Mouse (Mus musculus): ENCODE data around the gene Gm10570. TPM values are rescaled to one million over a fixed set of nuclear protein-coding genes. Genes with fewer than 3 reads are reported as not detected.

Gm10570 gene
- total RNA-seq (2012; rRNA removed) (not detected in 2 replicates), total RNA-seq (2014; rRNA removed) (not detected in 2 replicates), polyA plus RNA-seq (2012; ENCODE audit: insufficient read length, low read depth) (not detected in 2 replicates)

GRCm38 (mm10) chr4:130308231-130309081 lies at the start of gene Gm10570, which contains the start of gene Fabp3:
Gene Gm10570 (minus strand): TSS chr4:130308674.
Gene Fabp3 (plus strand): TSS chr4:130308595.
- dilution Hi-C loops (cut with MboI; ENCODE audit: extremely low pct_ligation_motif_present, extremely low pct_unique_long_range_greater_than_20kb, low sequenced_read_pairs) = no loop called here
- no peak for DNase-seq (ENCODE audit: extremely low read depth)
- H3K27ac ChIP-seq (ENCODE audit: insufficient read depth, low read depth) = no peak within 1 kb of the TSS
- H3K27me3 ChIP-seq (replicated peaks) = peaks cover 7% of the 10 kb centered on the region
- H3K9me3 ChIP-seq (replicated peaks; ENCODE audit: low read length) = no peaks in the 10 kb centered on the region
- H3K4me2 ChIP-seq (ENCODE audit: insufficient read depth, low read depth, poor library complexity, severe bottlenecking) = no peak within 1 kb of the TSS
- in situ Hi-C loops (cut with MboI; ENCODE audit: low pct_ligation_motif_present, low pct_unique_long_range_greater_than_20kb, low sequenced_read_pairs) = no loop called here
- H3K79me2 ChIP-seq (replicated peaks; ENCODE audit: control insufficient read depth, extremely low read depth, insufficient read depth, poor library complexity, severe bottlenecking) = no peaks in the 10 kb centered on the region
- peaks cover 0 to 15% of the 10 kb centered on the region in 2 experiments; a peak in 2 of 4 replicates for H3K4me1 ChIP-seq (ENCODE audit: control insufficient read depth in 1 of 2, insufficient read depth in 2 of 2)
- H3K36me3 ChIP-seq (replicated peaks in 1 of 2; ENCODE audit: control insufficient read depth in 1 of 2, insufficient read depth in 1 of 2, low read length in 1 of 2) = peaks cover 0 to 15% of the 10 kb centered on the region in 2 experiments
- TF ChIP-seq GABPA (IDR thresholded peaks at IDR 0.05; ENCODE audit: insufficient replicate concordance, low read depth, low read length) = no peak
- TF ChIP-seq USF1 (IDR thresholded peaks at IDR 0.05; ENCODE audit: low read depth, low read length) = no peak
- no peak for TF ChIP-seq ZC3H11A (IDR thresholded peaks at IDR 0.05; ENCODE audit: low read depth, low read length)
- no peak for TF ChIP-seq ZKSCAN1 (IDR thresholded peaks at IDR 0.05; ENCODE audit: borderline replicate concordance, low read depth, low read length)
- TF ChIP-seq TCF12 (IDR thresholded peaks at IDR 0.05; ENCODE audit: low read depth, low read length) = no peak
- no peak for TF ChIP-seq MYC (IDR thresholded peaks at IDR 0.05; ENCODE audit: low read depth, low read length)
- TF ChIP-seq MXI1 (IDR thresholded peaks at IDR 0.05; ENCODE audit: low read depth, low read length) = no peak
- TF ChIP-seq MAX (IDR thresholded peaks at IDR 0.05; ENCODE audit: low read length) = no peak
- no peak for TF ChIP-seq NELFE (IDR thresholded peaks at IDR 0.05; ENCODE audit: low read depth, low read length)
- no peak for TF ChIP-seq E2F4 (IDR thresholded peaks at IDR 0.05; ENCODE audit: insufficient replicate concordance, low read depth, low read length)
- TF ChIP-seq MAFK (IDR thresholded peaks at IDR 0.05; ENCODE audit: insufficient replicate concordance, low read length) = no peak
- TF ChIP-seq JUND (conservative IDR thresholded peaks at IDR 0.05; ENCODE audit: low read depth, low read length) = no peak
- no peak for TF ChIP-seq PAX5 (IDR thresholded peaks at IDR 0.05; ENCODE audit: low read length)
- TF ChIP-seq ETS1 (conservative IDR thresholded peaks at IDR 0.05; ENCODE audit: low read depth, low read length) = no peak
- no peak for TF ChIP-seq MEF2A (IDR thresholded peaks at IDR 0.05; ENCODE audit: borderline replicate concordance, low read depth, low read length)
- TF ChIP-seq ZNF384 (IDR thresholded peaks at IDR 0.05; ENCODE audit: low read depth, low read length) = no peak
- no peak for TF ChIP-seq CTCF (conservative IDR thresholded peaks at IDR 0.05 in 1 of 2, IDR thresholded peaks at IDR 0.05 in 1 of 2; ENCODE audit: low read depth in 2 of 2, low read length in 2 of 2)
- TF ChIP-seq POLR2AphosphoS2 (IDR thresholded peaks at IDR 0.05; ENCODE audit: low read depth, low read length) = no peak
- H3K4me3 ChIP-seq (replicated peaks in 1 of 3; ENCODE audit: low read depth in 2 of 3, low read length in 2 of 3, poor library complexity in 1 of 3) = no peak within 1 kb of the TSS
- H3K9ac ChIP-seq (ENCODE audit: insufficient read depth, low read depth) = no peak within 1 kb of the TSS

GRCm38 (mm10) chr4:130357946-130358345 lies 49.5 kb upstream of the Gm10570 start:
- Histone ChIP-seq H3K4me3 (replicated peaks in 1 of 3; ENCODE audit: low read depth in 2 of 3, low read length in 2 of 3, poor library complexity in 1 of 3) (no peak overlapping the region), H3K9me3 (replicated peaks; ENCODE audit: low read length) (no peaks in the 10 kb centered on the region), H3K9ac (ENCODE audit: insufficient read depth, low read depth) (no peak overlapping the region), H3K27me3 (replicated peaks) (no peaks in the 10 kb centered on the region), H3K79me2 (replicated peaks; ENCODE audit: control insufficient read depth, extremely low read depth, insufficient read depth, poor library complexity, severe bottlenecking) (peaks cover 49% of the 10 kb centered on the region), H3K4me2 (ENCODE audit: insufficient read depth, low read depth, poor library complexity, severe bottlenecking) (no peak overlapping the region), H3K4me1 (ENCODE audit: control insufficient read depth in 1 of 2, insufficient read depth in 2 of 2) (peaks cover 7 to 36% of the 10 kb centered on the region in 2 experiments), H3K36me3 (replicated peaks in 1 of 2; ENCODE audit: control insufficient read depth in 1 of 2, insufficient read depth in 1 of 2, low read length in 1 of 2) (peaks cover 20 to 53% of the 10 kb centered on the region in 2 experiments), H3K27ac (ENCODE audit: insufficient read depth, low read depth) (no peak overlapping the region)
- in situ Hi-C loops (cut with MboI; ENCODE audit: low pct_ligation_motif_present, low pct_unique_long_range_greater_than_20kb, low sequenced_read_pairs) (no loop called here), dilution Hi-C loops (cut with MboI; ENCODE audit: extremely low pct_ligation_motif_present, extremely low pct_unique_long_range_greater_than_20kb, low sequenced_read_pairs) (no loop called here)
- TF ChIP-seq NRF1 (IDR thresholded peaks at IDR 0.05; ENCODE audit: low read depth, low read length) (no peak), JUND (conservative IDR thresholded peaks at IDR 0.05; ENCODE audit: low read depth, low read length) (no peak), GABPA (IDR thresholded peaks at IDR 0.05; ENCODE audit: insufficient replicate concordance, low read depth, low read length) (no peak), ELF1 (IDR thresholded peaks at IDR 0.05; ENCODE audit: low read depth, low read length) (no peak), BHLHE40 (IDR thresholded peaks at IDR 0.05; ENCODE audit: low read depth, low read length) (no peak), CHD1 (IDR thresholded peaks at IDR 0.05; ENCODE audit: low read depth, low read length) (no peak)
- peak; percentile 44 for DNase-seq (ENCODE audit: extremely low read depth)
